Mouse (Mus musculus): ENCODE data around the gene Ipmk. TPM values are rescaled to one million over a fixed set of nuclear protein-coding genes. Genes with fewer than 3 reads are reported as not detected.
"Not testable (repeated sequence)": the region's sequence is repeated elsewhere in the genome, so short reads cannot be mapped to it uniquely, and the experiment has no call there.

The Ipmk gene
- polyA plus RNA-seq, 1 experiment from 2014 or later, result 10.0 TPM

GRCm38 (mm10) chr10:71373706-71374105 lies 26.1 kb downstream of the Ipmk start:
- Histone ChIP-seq H3K9ac (no peak overlapping the region), H3K36me3 (peaks cover 17% of the 10 kb centered on the region; the same call in 1 of the 2 replicates), H3K27me3 (no peaks in the 10 kb centered on the region), H3K27ac (replicated peaks) (no peak overlapping the region), H3K4me1 (no peaks in the 10 kb centered on the region), H3K4me2 (replicated peaks) (no peak overlapping the region), H3K9me3 (replicated peaks) (no peaks in the 10 kb centered on the region), H3K4me3 (replicated peaks) (no peak overlapping the region)
- 79% methylated on average over 11 of the region's 11 CpGs for WGBS
- no peak for ATAC-seq (ENCODE audit: insufficient number of reproducible peaks, low FRiP score, low TSS enrichment, low read depth)

- H3K4me1 ChIP-seq, result no peaks in the 10 kb centered on the region
- H3K4me2 ChIP-seq (replicated peaks), result no peak overlapping the region
- no peaks in the 10 kb centered on the region for H3K27me3 ChIP-seq
- no peak overlapping the region for H3K9ac ChIP-seq
- peaks cover 30% of the 10 kb centered on the region; the same call in 1 of the 2 replicates for H3K36me3 ChIP-seq
- 79% methylated on average over 6 of the region's 6 CpGs for WGBS
- H3K27ac ChIP-seq (replicated peaks), result no peak overlapping the region
- ATAC-seq (ENCODE audit: insufficient number of reproducible peaks, low FRiP score, low TSS enrichment, low read depth), result no peak
- H3K9me3 ChIP-seq (replicated peaks), result no peaks in the 10 kb centered on the region
- H3K4me3 ChIP-seq (replicated peaks), result no peak overlapping the region
These were observed 28.5 kb downstream of the Ipmk start for GRCm38 (mm10) chr10:71376014-71376413.

DNA sequence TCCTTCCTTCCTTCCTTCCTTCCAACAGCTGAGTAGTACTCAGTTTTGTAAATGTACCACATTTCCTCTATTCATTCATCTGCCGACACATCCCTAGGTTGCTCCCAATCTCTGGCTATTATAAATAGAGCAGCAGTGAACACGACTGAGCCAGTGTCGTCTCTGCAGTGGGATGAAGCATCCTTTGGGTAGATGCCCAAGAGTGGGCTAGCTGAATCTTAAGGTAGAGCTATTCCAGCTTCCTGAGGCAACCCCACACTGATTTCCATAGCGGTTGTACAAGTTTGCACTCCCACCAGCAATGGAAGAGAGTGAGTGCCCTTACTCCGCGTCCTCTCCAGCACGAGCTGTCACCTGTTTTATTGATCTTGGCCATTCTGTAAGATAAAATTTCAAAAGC lies 32.8 kb downstream of the Ipmk start:
- Histone ChIP-seq H3K36me3 (peaks cover 33% of the 10 kb centered on the region), H3K4me3 (replicated peaks) (no peak overlapping the region), H3K4me2 (replicated peaks) (no peak overlapping the region), H3K27me3 (no peaks in the 10 kb centered on the region), H3K9me3 (replicated peaks) (no peaks in the 10 kb centered on the region), H3K4me1 (no peaks in the 10 kb centered on the region), H3K27ac (replicated peaks) (no peak overlapping the region), H3K9ac (no peak overlapping the region)
- WGBS, result 94% methylated on average over 7 of the region's 7 CpGs
- ATAC-seq (ENCODE audit: insufficient number of reproducible peaks, low FRiP score, low TSS enrichment, low read depth), result no peak

DNA sequence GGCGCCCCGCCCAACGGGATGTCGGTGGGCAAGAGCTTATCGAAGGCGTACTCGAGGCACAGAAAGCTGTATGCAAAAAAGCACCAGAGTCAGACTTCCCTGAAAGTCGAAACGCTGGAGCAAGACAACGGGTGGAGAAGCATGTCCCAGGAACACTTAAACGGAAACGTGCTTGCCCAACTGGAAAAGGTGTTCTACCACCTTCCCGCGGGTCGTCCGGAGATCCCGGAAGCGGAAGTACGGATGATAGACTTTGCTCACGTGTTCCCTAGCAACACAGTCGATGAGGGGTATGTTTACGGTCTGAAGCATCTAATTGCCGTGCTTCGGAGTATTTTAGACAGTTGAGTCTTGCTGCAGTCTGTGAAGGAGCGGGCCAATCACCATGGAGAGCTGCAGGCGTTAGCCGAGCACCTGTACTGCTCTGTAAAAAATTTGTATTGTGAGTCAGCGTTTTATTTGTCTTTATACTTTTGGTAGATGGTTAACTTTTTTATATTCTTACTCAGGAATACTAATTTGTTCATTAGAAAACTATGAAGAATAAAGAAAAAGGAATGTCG lies 34.0 kb downstream of the Ipmk start:
- no peaks in the 10 kb centered on the region for H3K4me1 ChIP-seq
- H3K4me3 ChIP-seq (replicated peaks), result no peak overlapping the region
- H3K9ac ChIP-seq, result no peak overlapping the region
- no peak for ATAC-seq (ENCODE audit: insufficient number of reproducible peaks, low FRiP score, low TSS enrichment, low read depth)
- no peaks in the 10 kb centered on the region for H3K9me3 ChIP-seq (replicated peaks)
- no peak overlapping the region for H3K27ac ChIP-seq (replicated peaks)
- no peak overlapping the region for H3K4me2 ChIP-seq (replicated peaks)
- WGBS, result 89% methylated on average over 29 of the region's 29 CpGs
- peaks cover 33% of the 10 kb centered on the region for H3K36me3 ChIP-seq
- H3K27me3 ChIP-seq, result no peaks in the 10 kb centered on the region

- no peak for ATAC-seq (ENCODE audit: insufficient number of reproducible peaks, low FRiP score, low TSS enrichment, low read depth)
- Histone ChIP-seq H3K4me1 (no peaks in the 10 kb centered on the region), H3K4me2 (replicated peaks) (no peak overlapping the region), H3K27me3 (no peaks in the 10 kb centered on the region), H3K9me3 (replicated peaks) (no peaks in the 10 kb centered on the region), H3K36me3 (peaks cover 30% of the 10 kb centered on the region), H3K27ac (replicated peaks) (no peak overlapping the region), H3K9ac (no peak overlapping the region), H3K4me3 (replicated peaks) (no peak overlapping the region)
- 76% methylated on average over 7 of the region's 7 CpGs for WGBS
These were observed 34.5 kb downstream of the Ipmk start for GRCm38 (mm10) chr10:71382109-71382508.

DNA sequence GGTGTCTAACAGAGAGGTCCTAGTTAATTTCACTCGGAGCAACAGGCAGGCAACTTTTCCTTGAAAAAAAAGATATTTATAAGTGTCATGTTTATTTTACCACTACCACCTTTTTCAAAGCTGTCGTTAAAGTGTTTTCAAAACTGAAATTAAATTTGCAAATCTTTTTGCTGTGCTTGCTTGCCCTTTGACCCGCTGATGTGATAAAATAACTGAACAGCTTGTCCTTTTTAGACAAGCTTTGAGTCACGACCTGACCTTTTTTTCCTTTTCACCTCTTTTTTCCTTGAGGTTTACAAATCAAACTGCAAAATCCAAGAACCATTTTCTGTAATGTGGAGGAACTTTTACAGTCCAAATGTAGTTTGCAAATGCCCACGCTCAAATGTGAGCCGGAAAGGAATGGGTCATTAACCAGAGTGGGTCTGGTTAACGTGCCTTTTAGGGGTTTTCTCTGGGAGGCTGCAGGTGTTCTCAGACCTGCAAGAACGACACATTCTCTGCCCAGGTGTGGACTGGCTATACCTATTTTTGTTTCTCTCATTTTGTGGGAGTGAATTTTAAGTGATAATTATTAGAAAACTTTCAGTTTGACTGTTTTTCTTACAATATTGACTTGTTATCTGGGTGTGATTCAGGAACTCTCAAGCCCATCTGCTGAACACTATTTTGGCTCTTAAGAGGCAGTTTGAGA lies 35.4 kb downstream of the Ipmk start:
- no peak overlapping the region for H3K4me3 ChIP-seq (replicated peaks)
- WGBS, result 72% methylated on average over 8 of the region's 8 CpGs

DNA sequence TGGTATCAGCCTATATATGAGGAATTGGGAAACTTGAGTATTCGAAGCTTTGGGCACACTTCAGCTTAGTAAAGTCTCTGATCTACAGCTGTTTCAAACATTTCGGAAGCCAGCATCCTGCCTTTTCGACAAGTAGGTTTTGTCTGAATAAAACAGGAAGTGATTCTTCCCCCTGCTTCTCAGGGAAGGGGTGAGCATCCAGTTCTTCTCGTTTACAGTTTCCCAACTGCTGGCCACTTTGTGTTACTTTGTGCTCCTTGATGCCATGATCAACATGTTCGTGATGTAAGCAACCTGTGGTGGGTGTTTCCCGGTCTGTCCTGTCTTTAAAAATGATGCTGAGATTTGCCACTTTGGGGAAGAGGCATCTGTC lies 36.0 kb downstream of the Ipmk start:
- not testable (repeated sequence) for H3K27ac ChIP-seq (replicated peaks); H3K9me3 ChIP-seq (replicated peaks); H3K9ac ChIP-seq; ATAC-seq (ENCODE audit: insufficient number of reproducible peaks, low FRiP score, low TSS enrichment, low read depth); H3K4me1 ChIP-seq; H3K4me2 ChIP-seq (replicated peaks); H3K4me3 ChIP-seq (replicated peaks); H3K27me3 ChIP-seq
- WGBS, result 76% methylated on average over 6 of the region's 6 CpGs
- peaks cover 21% of the 10 kb centered on the region for H3K36me3 ChIP-seq

More for the DNA sequence above, 35.4 kb downstream of the Ipmk start:
- peaks cover 25% of the 10 kb centered on the region for H3K36me3 ChIP-seq
- ATAC-seq (ENCODE audit: insufficient number of reproducible peaks, low FRiP score, low TSS enrichment, low read depth), result no peak
- no peak overlapping the region for H3K4me2 ChIP-seq (replicated peaks)
- H3K27me3 ChIP-seq, result no peaks in the 10 kb centered on the region
- H3K27ac ChIP-seq (replicated peaks), result no peak overlapping the region
- no peaks in the 10 kb centered on the region for H3K9me3 ChIP-seq (replicated peaks)
- no peaks in the 10 kb centered on the region for H3K4me1 ChIP-seq
- no peak overlapping the region for H3K9ac ChIP-seq

DNA sequence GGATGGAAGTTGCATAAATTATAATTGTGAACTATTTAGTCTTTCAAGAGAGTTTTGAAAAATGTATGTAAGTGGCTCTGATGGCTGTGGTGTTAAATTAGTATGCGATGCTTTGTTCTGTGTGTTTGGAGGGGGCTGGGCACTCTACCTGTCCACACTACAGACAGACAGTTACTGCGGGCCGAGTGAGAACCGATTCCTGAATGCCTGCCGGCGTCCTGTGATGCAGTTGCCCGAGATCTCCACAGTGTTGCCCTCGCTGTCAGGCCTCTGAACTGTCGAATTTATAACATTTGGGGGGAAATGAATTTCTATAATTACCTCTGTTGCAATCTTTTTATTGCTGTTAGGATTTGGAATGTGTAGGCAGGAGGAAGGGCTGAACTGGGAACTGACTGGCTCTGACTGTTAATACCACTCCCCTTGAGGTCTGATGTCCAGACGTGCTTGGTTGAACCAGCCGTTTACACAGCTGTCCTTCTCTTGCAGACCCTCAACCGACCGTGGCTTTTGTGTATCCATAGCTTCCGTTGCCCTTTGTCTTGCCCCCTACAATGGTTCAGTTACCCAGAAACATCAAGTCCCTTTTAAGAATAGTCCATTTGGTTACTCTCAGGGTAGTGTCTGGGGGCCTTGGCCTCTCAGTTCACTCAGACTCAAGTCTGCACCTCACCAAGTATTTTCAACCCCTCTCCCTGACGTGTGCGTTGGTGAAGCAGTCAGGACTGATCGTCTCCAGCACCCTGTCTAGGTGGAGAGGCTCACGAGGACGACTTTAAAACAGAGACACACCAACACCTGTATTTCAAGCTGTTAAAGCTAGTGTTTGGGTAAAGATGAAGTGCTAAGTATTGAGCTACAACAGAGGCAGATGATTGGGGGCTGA lies 36.8 kb downstream of the Ipmk start:
- ATAC-seq (ENCODE audit: insufficient number of reproducible peaks, low FRiP score, low TSS enrichment, low read depth), result no peak
- no peak overlapping the region for H3K9ac ChIP-seq
- H3K4me2 ChIP-seq (replicated peaks), result no peak overlapping the region
- no peak overlapping the region for H3K4me3 ChIP-seq (replicated peaks)
- 82% methylated on average over 19 of the region's 19 CpGs for WGBS
- no peaks in the 10 kb centered on the region for H3K27me3 ChIP-seq
- H3K36me3 ChIP-seq, result peaks cover 13% of the 10 kb centered on the region
- no peaks in the 10 kb centered on the region for H3K9me3 ChIP-seq (replicated peaks)
- no peaks in the 10 kb centered on the region for H3K4me1 ChIP-seq
- H3K27ac ChIP-seq (replicated peaks), result no peak overlapping the region

DNA sequence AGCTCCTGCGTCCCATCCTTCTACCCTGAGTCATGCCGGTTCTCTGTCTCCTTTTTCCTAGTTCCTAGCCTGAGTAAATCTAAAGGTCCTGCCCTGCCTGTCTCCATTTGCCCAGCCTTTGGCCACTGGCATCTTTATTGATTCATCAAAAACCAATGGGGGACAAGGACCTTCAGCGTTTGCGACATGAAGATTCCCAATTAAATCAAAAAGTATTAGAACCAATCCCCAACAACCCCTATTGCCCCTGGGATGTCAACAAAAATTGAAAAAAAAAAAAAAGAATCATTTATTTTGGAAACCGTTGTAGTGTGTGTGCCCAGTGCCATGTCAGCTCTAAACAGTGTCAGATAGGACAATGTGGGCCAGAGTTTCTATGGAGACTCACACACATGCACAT lies 41.7 kb downstream of the Ipmk start:
- ATAC-seq (ENCODE audit: insufficient number of reproducible peaks, low FRiP score, low TSS enrichment, low read depth), result no peak
- Histone ChIP-seq H3K9ac (no peak overlapping the region), H3K9me3 (replicated peaks) (no peaks in the 10 kb centered on the region), H3K4me3 (replicated peaks) (no peak overlapping the region), H3K27ac (replicated peaks) (no peak overlapping the region), H3K4me1 (no peaks in the 10 kb centered on the region), H3K4me2 (replicated peaks) (no peak overlapping the region), H3K36me3 (no peaks in the 10 kb centered on the region), H3K27me3 (no peaks in the 10 kb centered on the region)
- WGBS, result 93% methylated on average over 5 of the region's 5 CpGs

GRCm38 (mm10) chr10:71398383-71399145 lies 51.0 kb downstream of the Ipmk start:
- no peak overlapping the region for H3K4me3 ChIP-seq (replicated peaks)
- no peaks in the 10 kb centered on the region for H3K9me3 ChIP-seq (replicated peaks)
- H3K9ac ChIP-seq, result no peak overlapping the region
- no peak overlapping the region for H3K27ac ChIP-seq (replicated peaks)
- H3K27me3 ChIP-seq, result no peaks in the 10 kb centered on the region
- H3K4me1 ChIP-seq, result no peaks in the 10 kb centered on the region
- H3K4me2 ChIP-seq (replicated peaks), result no peak overlapping the region
- no peak for ATAC-seq (ENCODE audit: insufficient number of reproducible peaks, low FRiP score, low TSS enrichment, low read depth)
- no peaks in the 10 kb centered on the region for H3K36me3 ChIP-seq
- 75% methylated on average over 10 of the region's 10 CpGs for WGBS

DNA sequence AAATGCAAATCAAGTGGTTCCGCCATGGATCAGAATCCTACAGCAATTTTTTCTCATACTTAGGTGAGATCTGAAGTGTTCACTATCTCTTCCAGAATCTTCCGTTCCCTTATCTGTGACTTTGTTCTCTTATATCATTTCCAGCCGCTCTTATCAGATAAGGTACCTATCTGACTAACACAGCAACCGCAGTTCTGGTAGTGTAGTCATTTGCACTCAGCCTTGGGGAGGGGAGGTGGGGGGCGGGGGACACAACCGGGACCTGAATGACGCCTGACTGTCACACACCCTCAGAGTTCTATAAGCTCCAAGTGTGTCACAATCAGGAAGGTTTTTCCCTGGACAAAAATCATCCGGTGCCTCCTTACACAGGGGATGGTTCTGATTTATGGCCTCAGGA lies 51.8 kb downstream of the Ipmk start:
- no peaks in the 10 kb centered on the region for H3K9me3 ChIP-seq (replicated peaks)

More for the DNA sequence above, 51.8 kb downstream of the Ipmk start:
- Histone ChIP-seq H3K9ac (no peak overlapping the region), H3K4me2 (replicated peaks) (no peak overlapping the region), H3K27me3 (no peaks in the 10 kb centered on the region), H3K27ac (replicated peaks) (no peak overlapping the region), H3K4me1 (no peaks in the 10 kb centered on the region), H3K4me3 (replicated peaks) (no peak overlapping the region), H3K36me3 (no peaks in the 10 kb centered on the region)
- ATAC-seq (ENCODE audit: insufficient number of reproducible peaks, low FRiP score, low TSS enrichment, low read depth), result no peak
- 72% methylated on average over 8 of the region's 8 CpGs for WGBS

All from embryonic facial prominence, embryonic 15.5 days (tissue).